Mouse (Mus musculus): ENCODE results near the gene Prpsap1. TPM values are rescaled to one million over a fixed set of nuclear protein-coding genes. Genes with fewer than 3 reads are reported as not detected.

Prpsap1 gene
- polyA plus RNA-seq (2017; shearing (Covaris generic)): 35.2 TPM

GRCm38 (mm10) chr11:116493795-116494252 is at the start of gene Prpsap1:
Prpsap1 (minus strand) TSS chr11:116494202.

DNA sequence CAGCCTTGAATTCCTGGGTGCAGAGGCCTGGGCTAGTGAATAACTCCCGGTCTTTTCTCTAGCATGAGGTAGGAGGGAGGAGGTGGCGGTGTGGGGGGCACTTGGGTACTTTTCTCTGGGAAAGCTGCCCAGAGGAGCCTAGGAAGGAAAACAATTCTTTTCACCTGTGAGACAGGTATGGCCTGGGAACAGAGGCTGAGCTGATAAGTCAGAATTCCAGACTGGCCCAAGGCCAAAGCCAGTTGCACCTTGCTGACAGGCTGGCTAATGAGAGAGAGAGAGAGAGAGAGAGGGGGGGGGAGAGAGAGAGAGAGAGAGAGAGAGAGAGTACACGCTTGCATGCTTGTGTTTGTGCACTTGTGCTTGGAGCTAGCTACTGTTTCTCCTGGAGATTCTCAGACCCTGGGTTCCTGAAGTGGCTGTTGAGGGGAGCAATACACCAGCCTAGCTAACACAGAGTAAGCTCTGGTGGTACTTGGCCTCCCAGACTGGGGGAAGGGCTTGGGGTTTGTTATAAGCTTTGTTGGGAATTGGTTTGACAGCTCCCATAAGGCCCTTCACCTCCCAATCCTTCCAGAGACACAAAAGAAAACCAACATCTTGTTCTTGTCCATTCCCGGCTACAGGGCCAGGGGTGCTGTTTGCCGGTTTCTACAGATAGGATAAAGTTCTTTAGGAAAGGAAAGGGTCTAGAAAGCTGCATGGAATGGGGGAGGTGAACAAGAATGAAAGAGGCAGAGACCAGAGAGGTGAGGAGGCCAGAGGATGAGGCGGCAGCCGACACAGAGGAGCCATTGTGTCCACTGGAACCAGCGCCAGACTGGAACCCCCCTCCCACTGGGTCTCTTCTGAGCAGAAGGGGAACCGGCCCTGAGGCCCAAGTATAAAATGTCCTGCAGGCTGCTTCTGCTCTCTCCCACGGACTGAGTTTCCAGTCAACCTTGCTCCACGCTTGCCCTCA is 36.5 kb upstream of the Prpsap1 start, which contains the start of gene Sphk1:
Gene Sphk1, plus strand, starts transcription at position 739 of the 961 bp plus-strand sequence.

DNA sequence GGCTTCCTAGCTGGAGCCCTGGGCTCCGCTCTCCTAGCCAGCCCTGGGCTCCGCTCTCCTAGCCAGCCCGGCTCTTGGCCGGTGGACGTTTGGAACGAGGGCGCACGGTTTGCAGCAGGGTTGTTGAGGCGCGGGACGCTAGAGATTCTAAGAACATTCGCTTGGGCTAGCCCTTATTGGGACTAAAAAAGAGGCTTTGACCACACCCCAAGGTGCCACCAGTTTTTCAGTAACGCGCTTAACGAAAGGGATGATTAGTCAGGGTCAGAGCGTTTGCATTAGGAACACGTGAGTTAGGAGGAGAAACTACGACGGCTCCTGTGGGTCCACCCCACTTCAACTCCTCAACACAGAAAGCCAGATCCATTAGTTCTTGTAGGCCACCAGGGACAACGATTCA is 27.9 kb downstream of the Prpsap1 start, which contains the start of gene Qrich2:
Gene Qrich2, minus strand, starts transcription at position 101 of the 400 bp plus-strand sequence.

GRCm38 (mm10) chr11:116433356-116434286 is 60.4 kb downstream of the Prpsap1 start, which contains the start of gene Ubald2:
Ubald2 (plus strand) TSS chr11:116434094.

Other genes starting within 250 kb of the Prpsap1 start
- 81.5 TPM for gene Srp68, start 220.0 kb downstream of the Prpsap1 start, polyA plus RNA-seq (2017; shearing (Covaris generic))
- not detected for gene Galr2, start 213.3 kb downstream of the Prpsap1 start, polyA plus RNA-seq (2017; shearing (Covaris generic))
- 89.2 TPM for gene Exoc7, start 187.0 kb downstream of the Prpsap1 start, polyA plus RNA-seq (2017; shearing (Covaris generic))
- gene Foxj1, start 158.8 kb downstream of the Prpsap1 start, polyA plus RNA-seq (2017; shearing (Covaris generic)): not detected
- 3.2 TPM for gene Rnf157, start 81.2 kb downstream of the Prpsap1 start, polyA plus RNA-seq (2017; shearing (Covaris generic))
- 34.7 TPM for gene Ubald2, start 60.1 kb downstream of the Prpsap1 start, polyA plus RNA-seq (2017; shearing (Covaris generic))
- gene Qrich2, start 28.0 kb downstream of the Prpsap1 start, polyA plus RNA-seq (2017; shearing (Covaris generic)): not detected
- gene Sphk1, start 36.7 kb upstream of the Prpsap1 start, polyA plus RNA-seq (2017; shearing (Covaris generic)): not detected
- 1.9 TPM for gene Ube2o, start 87.2 kb upstream of the Prpsap1 start, polyA plus RNA-seq (2017; shearing (Covaris generic))
- gene Aanat, start 92.2 kb upstream of the Prpsap1 start, polyA plus RNA-seq (2017; shearing (Covaris generic)): not detected
- gene Rhbdf2, start 132.8 kb upstream of the Prpsap1 start, polyA plus RNA-seq (2017; shearing (Covaris generic)): 14.5 TPM
- not detected for gene Prcd, start 159.3 kb upstream of the Prpsap1 start, polyA plus RNA-seq (2017; shearing (Covaris generic))
- gene Cygb, start 160.1 kb upstream of the Prpsap1 start, polyA plus RNA-seq (2017; shearing (Covaris generic)): not detected

All from activated CD4-positive, CD25-positive, alpha-beta regulatory T cell, adult 9 weeks (primary cell).